Mouse (Mus musculus): ENCODE measurements at regions not wholly inside any gene's neighbourhood (a gene's known extent, or its start where the extent isn't known, plus 50 kb on each side); places are given as distances from the start of the nearest gene placed in this dataset.
A peak's percentile ranks its signal among the peaks of the same experiment; 100 is the strongest.

DNA sequence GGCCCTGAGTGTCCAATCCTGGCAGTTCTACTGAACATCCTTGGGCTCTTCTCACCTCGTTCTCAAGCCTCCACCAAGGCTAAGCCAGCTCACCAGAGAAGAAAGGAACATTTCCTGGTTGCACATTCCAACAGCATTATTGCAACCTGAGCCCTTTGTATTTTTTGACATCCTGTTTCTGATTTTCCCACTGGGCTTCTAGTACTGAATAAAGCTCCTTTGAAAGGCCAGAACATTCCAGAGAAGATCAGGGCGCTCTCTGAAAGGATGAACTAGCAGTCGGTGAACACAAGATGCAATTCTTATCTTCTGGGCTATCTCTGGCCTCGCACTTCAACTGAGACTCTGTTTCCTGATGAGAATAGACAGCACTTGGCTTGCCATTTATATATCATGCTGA, 233.2 kb upstream of the Prok2 start:
- TF ChIP-seq HCFC1 (IDR thresholded peaks at IDR 0.05; ENCODE audit: borderline replicate concordance, insufficient read depth, low read length): no peak
- no peak for TF ChIP-seq ZNF384 (IDR thresholded peaks at IDR 0.05; ENCODE audit: low read depth, low read length)
- TF ChIP-seq ZC3H11A (IDR thresholded peaks at IDR 0.05; ENCODE audit: borderline replicate concordance, low read depth, low read length): no peak
- no peak for TF ChIP-seq MAFK (IDR thresholded peaks at IDR 0.05; ENCODE audit: insufficient read depth, low read depth, low read length)
- TF ChIP-seq CHD2 (IDR thresholded peaks at IDR 0.05; ENCODE audit: low read depth, low read length): no peak
- H3K27ac ChIP-seq (ENCODE audit: insufficient read depth, low read depth, low read length, poor library complexity, severe bottlenecking): no peak overlapping the region
- in situ Hi-C loops (cut with MboI; ENCODE audit: low sequenced_read_pairs in 2 of 2, unreplicated experiment in 2 of 2): no loop called here
- no peak for DNase-seq (ENCODE audit: low read depth, low spot score)
- no peaks in the 10 kb centered on the region for H3K9me3 ChIP-seq (ENCODE audit: control insufficient read depth, insufficient read depth, low read depth, low read length)
- H3K4me1 ChIP-seq (ENCODE audit: control insufficient read depth in 2 of 2, insufficient read depth in 2 of 2, low read length in 2 of 2, poor library complexity in 1 of 2): peaks cover 0 to 6% of the 10 kb centered on the region in 2 experiments; a peak in 1 of 4 replicates
- H3K9ac ChIP-seq (ENCODE audit: insufficient read depth, low read depth, low read length, poor library complexity, severe bottlenecking): no peak overlapping the region
- no peak overlapping the region for H3K4me3 ChIP-seq (ENCODE audit: insufficient read depth in 1 of 2, low read depth in 1 of 2, low read length in 2 of 2, poor library complexity in 1 of 2, severe bottlenecking in 1 of 2)
- no peaks in the 10 kb centered on the region for H3K36me3 ChIP-seq (ENCODE audit: control insufficient read depth, insufficient read depth, low read length, poor library complexity, severe bottlenecking)

GRCm38 (mm10) chr6:99954832-99955830, 228.9 kb upstream of the Prok2 start:
- Histone ChIP-seq H3K4me3 (ENCODE audit: insufficient read depth in 1 of 2, low read depth in 1 of 2, low read length in 2 of 2, poor library complexity in 1 of 2, severe bottlenecking in 1 of 2) (peak overlapping the region in 1 of 2 experiments; percentile 37; a peak in 2 of 4 replicates), H3K9ac (ENCODE audit: insufficient read depth, low read depth, low read length, poor library complexity, severe bottlenecking) (peak overlapping the region; percentile 28; the same call in 1 of the 2 replicates), H3K4me1 (ENCODE audit: control insufficient read depth in 2 of 2, insufficient read depth in 2 of 2, low read length in 2 of 2, poor library complexity in 1 of 2) (peaks cover 0 to 17% of the 10 kb centered on the region in 2 experiments; a peak in 2 of 4 replicates), H3K27ac (ENCODE audit: insufficient read depth, low read depth, low read length, poor library complexity, severe bottlenecking) (no peak overlapping the region), H3K9me3 (ENCODE audit: control insufficient read depth, insufficient read depth, low read depth, low read length) (no peaks in the 10 kb centered on the region), H3K36me3 (ENCODE audit: control insufficient read depth, insufficient read depth, low read length, poor library complexity, severe bottlenecking) (no peaks in the 10 kb centered on the region)
- DNase-seq (ENCODE audit: low read depth, low spot score): no peak
- in situ Hi-C loops (cut with MboI; ENCODE audit: low sequenced_read_pairs in 2 of 2, unreplicated experiment in 2 of 2): no loop called here
- TF ChIP-seq MAFK (IDR thresholded peaks at IDR 0.05; ENCODE audit: insufficient read depth, low read depth, low read length) (no peak), ZNF384 (IDR thresholded peaks at IDR 0.05; ENCODE audit: low read depth, low read length) (no peak), CHD2 (IDR thresholded peaks at IDR 0.05; ENCODE audit: low read depth, low read length) (no peak), ZC3H11A (IDR thresholded peaks at IDR 0.05; ENCODE audit: borderline replicate concordance, low read depth, low read length) (no peak)

- in situ Hi-C loops (cut with MboI; ENCODE audit: low sequenced_read_pairs in 2 of 2, unreplicated experiment in 2 of 2): no loop called here
- H3K27ac ChIP-seq (ENCODE audit: insufficient read depth, low read depth, low read length, poor library complexity, severe bottlenecking): no peak overlapping the region
These were observed 228.0 kb upstream of the Prok2 start for GRCm38 (mm10) chr6:99953980-99954776.

DNA sequence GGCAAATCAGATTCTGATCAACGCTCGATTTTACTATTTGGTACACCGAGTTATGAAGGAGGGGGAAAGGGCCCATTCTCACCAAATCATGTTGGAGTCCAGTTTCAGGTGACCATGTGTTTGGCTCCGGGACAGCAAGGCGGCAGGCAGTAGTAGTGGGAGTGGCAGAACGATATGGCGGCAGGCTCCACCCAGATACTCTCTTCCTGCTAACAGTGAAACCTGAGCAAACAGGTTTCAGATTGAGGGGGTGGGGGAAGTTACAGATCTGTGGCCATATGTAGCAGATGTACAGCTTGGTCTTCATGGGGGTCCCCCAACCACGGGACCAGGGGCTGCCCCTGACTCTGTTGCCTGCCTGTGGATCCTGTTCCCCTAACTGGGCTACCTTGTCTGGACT, 224.6 kb upstream of the Prok2 start:
- Histone ChIP-seq H3K36me3 (ENCODE audit: control insufficient read depth, insufficient read depth, low read length, poor library complexity, severe bottlenecking) (no peaks in the 10 kb centered on the region), H3K9me3 (ENCODE audit: control insufficient read depth, insufficient read depth, low read depth, low read length) (no peaks in the 10 kb centered on the region), H3K27ac (ENCODE audit: insufficient read depth, low read depth, low read length, poor library complexity, severe bottlenecking) (no peak overlapping the region), H3K4me1 (ENCODE audit: control insufficient read depth in 2 of 2, insufficient read depth in 2 of 2, low read length in 2 of 2, poor library complexity in 1 of 2) (peaks cover 3 to 29% of the 10 kb centered on the region in 2 experiments; a peak in 2 of 4 replicates), H3K9ac (ENCODE audit: insufficient read depth, low read depth, low read length, poor library complexity, severe bottlenecking) (peak overlapping the region; percentile 55; the same call in 1 of the 2 replicates), H3K4me3 (ENCODE audit: insufficient read depth in 1 of 2, low read depth in 1 of 2, low read length in 2 of 2, poor library complexity in 1 of 2, severe bottlenecking in 1 of 2) (peak overlapping the region; percentile 46 to 60)
- DNase-seq (ENCODE audit: low read depth, low spot score): no peak
- in situ Hi-C loops (cut with MboI; ENCODE audit: low sequenced_read_pairs in 2 of 2, unreplicated experiment in 2 of 2): no loop called here
- no peak for TF ChIP-seq ZC3H11A (IDR thresholded peaks at IDR 0.05; ENCODE audit: borderline replicate concordance, low read depth, low read length)
- TF ChIP-seq HCFC1 (IDR thresholded peaks at IDR 0.05; ENCODE audit: borderline replicate concordance, insufficient read depth, low read length): no peak
- TF ChIP-seq ZNF384 (IDR thresholded peaks at IDR 0.05; ENCODE audit: low read depth, low read length): no peak
- no peak for TF ChIP-seq CHD2 (IDR thresholded peaks at IDR 0.05; ENCODE audit: low read depth, low read length)
- no peak for TF ChIP-seq MAFK (IDR thresholded peaks at IDR 0.05; ENCODE audit: insufficient read depth, low read depth, low read length)

More at GRCm38 (mm10) chr6:99953980-99954776, 228.0 kb upstream of the Prok2 start:
- Histone ChIP-seq H3K36me3 (ENCODE audit: control insufficient read depth, insufficient read depth, low read length, poor library complexity, severe bottlenecking) (no peaks in the 10 kb centered on the region), H3K9me3 (ENCODE audit: control insufficient read depth, insufficient read depth, low read depth, low read length) (no peaks in the 10 kb centered on the region), H3K9ac (ENCODE audit: insufficient read depth, low read depth, low read length, poor library complexity, severe bottlenecking) (no peak overlapping the region), H3K4me3 (ENCODE audit: insufficient read depth in 1 of 2, low read depth in 1 of 2, low read length in 2 of 2, poor library complexity in 1 of 2, severe bottlenecking in 1 of 2) (no peak overlapping the region), H3K4me1 (ENCODE audit: control insufficient read depth in 2 of 2, insufficient read depth in 2 of 2, low read length in 2 of 2, poor library complexity in 1 of 2) (peaks cover 0 to 17% of the 10 kb centered on the region in 2 experiments; a peak in 2 of 4 replicates)
- DNase-seq (ENCODE audit: low read depth, low spot score): no peak
- no peak for TF ChIP-seq ZNF384 (IDR thresholded peaks at IDR 0.05; ENCODE audit: low read depth, low read length)
- no peak for TF ChIP-seq MAFK (IDR thresholded peaks at IDR 0.05; ENCODE audit: insufficient read depth, low read depth, low read length)
- no peak for TF ChIP-seq CHD2 (IDR thresholded peaks at IDR 0.05; ENCODE audit: low read depth, low read length)
- TF ChIP-seq HCFC1 (IDR thresholded peaks at IDR 0.05; ENCODE audit: borderline replicate concordance, insufficient read depth, low read length): no peak
